Mouse (Mus musculus): ENCODE data around the gene Ankrd11. TPM values are rescaled to one million over a fixed set of nuclear protein-coding genes. Genes with fewer than 3 reads are reported as not detected.

The Ankrd11 gene
- 65.3 and 70.8 TPM in 2 replicates for polyA plus RNA-seq (2015; fragmentation: Nextera tagmentation; extraction: Ambion mirVana)

DNA sequence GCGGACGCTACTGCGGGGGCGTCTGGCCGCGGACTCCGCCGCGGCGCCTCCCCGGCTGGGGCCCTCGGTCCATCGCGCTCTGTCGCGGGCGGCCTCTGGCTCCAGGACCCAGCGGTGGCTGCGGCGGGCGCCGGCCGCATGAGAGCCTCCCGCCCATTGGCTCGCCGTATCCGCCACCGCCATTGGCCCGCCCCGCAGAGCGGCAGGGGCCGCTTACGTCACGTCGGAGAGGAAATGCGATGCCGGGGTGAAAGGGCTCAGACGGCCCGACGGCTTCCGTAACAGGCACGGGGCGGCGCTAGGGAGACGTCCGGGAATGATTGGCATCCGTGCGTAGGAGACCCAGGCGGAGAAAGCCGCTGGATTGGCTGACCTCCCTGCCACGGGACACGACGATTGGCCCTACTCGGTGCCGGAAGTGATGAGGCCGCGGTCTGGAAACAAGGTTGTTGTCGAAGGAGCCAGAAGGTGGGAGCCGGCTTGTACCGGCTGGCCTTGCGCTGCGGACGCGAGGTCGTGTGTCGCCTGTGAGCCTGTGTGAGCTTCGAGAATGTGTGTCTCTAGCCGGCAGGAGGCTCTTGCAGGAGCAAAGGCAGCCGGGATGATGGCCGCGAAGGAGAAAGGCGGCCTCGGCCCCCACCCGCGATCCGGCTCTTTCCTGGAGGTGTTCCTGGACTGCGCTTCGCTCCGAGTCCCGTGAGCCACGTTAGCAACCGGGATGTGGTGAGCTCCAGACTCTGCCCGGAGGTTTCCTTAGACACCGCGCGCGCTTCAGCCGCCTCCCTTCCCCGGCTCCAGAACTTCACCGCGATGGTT, at the start of gene Ankrd11:
Ankrd11 (minus strand) TSS at position 120 of the 816 bp plus-strand sequence.
- H3K4me3 ChIP-seq, result peak within 1 kb of the TSS; percentile 99
- H3K36me3 ChIP-seq, result no peaks in the 10 kb centered on the region
- no peaks in the 10 kb centered on the region for H3K9me3 ChIP-seq
- peak; percentile 99 for ATAC-seq (ENCODE audit: low FRiP score, low read depth)
- H3K9ac ChIP-seq, result peak within 1 kb of the TSS; percentile 100
- under 1% methylated on average over 69 of the region's 91 CpGs for WGBS
- peaks cover 41% of the 10 kb centered on the region for H3K4me1 ChIP-seq (replicated peaks)
- H3K27ac ChIP-seq (replicated peaks), result peak within 1 kb of the TSS; percentile 94
- H3K4me2 ChIP-seq, result peak within 1 kb of the TSS; percentile 74
- no peaks in the 10 kb centered on the region for H3K27me3 ChIP-seq

DNA sequence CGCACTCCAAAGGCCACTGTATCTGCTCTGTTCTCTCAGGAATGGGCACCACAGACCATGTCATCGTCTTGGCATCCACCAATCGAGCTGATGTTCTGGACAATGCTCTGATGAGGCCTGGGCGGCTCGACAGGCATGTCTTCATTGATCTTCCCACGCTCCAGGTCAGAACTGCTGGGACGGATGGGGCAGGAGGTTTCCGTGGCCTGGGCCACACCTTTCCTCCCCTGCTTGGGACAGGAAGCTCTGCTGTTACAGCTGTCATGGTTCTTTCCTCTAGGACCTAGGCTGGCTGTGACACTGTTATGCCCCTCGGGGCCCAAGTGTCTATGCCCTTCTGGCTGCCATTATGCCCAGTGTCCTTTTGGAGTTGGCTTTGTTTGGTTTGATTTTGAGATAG, 45.2 kb upstream of the Ankrd11 start:
- WGBS, result 83% methylated on average over 9 of the region's 9 CpGs
- no peak for ATAC-seq (ENCODE audit: low FRiP score, low read depth)
- Histone ChIP-seq H3K4me3 (no peak overlapping the region), H3K9me3 (no peaks in the 10 kb centered on the region), H3K4me1 (replicated peaks) (no peaks in the 10 kb centered on the region), H3K27ac (replicated peaks) (no peak overlapping the region), H3K36me3 (peaks cover 81% of the 10 kb centered on the region), H3K9ac (no peak overlapping the region), H3K27me3 (no peaks in the 10 kb centered on the region), H3K4me2 (no peak overlapping the region)

DNA sequence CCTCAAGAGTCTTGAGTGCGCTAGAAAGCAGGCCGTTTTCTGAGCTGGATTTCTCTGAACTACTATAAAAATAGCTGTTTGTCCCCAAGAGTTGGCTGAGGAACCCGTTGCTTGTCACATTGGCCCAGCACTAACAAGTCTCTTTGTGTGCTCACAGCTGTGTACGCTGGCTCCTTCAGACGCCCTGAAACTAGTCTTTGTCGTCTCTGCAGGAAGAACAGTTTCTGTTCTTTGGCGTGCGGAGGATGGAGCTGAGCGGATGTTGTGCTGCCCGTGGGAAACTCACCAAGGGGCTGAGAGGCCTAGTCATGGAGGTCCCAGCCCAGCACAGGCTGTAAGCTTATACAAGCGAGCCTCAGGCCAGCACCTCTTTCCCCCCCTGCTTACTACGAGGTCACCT, 41.5 kb upstream of the Ankrd11 start:
- ATAC-seq (ENCODE audit: low FRiP score, low read depth), result no peak; the same call in 1 of the 2 replicates
- H3K36me3 ChIP-seq, result peaks cover 75% of the 10 kb centered on the region
- H3K27ac ChIP-seq (replicated peaks), result no peak overlapping the region

DNA sequence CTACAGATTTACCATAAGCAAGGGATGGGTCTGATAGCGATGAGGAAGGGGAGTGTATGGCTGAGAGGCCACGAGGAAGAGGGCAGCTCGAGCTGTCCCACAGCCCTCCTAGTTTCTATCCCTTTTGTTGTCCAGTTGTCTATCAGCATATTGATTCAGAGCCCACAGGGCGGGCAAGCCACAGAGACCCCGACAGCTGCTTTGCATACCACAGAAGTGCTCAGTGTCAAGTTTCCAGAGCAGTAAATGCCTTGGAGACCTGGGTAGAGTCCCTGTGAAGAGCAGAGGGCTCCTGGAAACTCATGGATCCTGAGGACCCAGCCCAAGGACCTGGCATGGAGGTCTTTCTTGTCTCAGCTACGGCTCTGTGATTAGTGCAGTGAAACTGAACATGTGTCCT, 40.9 kb upstream of the Ankrd11 start:
- no peak for ATAC-seq (ENCODE audit: low FRiP score, low read depth)
- WGBS, result 85% methylated on average over 6 of the region's 6 CpGs
- peaks cover 77% of the 10 kb centered on the region for H3K36me3 ChIP-seq

More for the DNA sequence above, 41.5 kb upstream of the Ankrd11 start:
- WGBS, result 85% methylated on average over 12 of the region's 12 CpGs
- Histone ChIP-seq H3K27me3 (no peaks in the 10 kb centered on the region), H3K9me3 (no peaks in the 10 kb centered on the region), H3K4me1 (replicated peaks) (no peaks in the 10 kb centered on the region), H3K4me2 (no peak overlapping the region), H3K4me3 (no peak overlapping the region), H3K9ac (no peak overlapping the region)

DNA sequence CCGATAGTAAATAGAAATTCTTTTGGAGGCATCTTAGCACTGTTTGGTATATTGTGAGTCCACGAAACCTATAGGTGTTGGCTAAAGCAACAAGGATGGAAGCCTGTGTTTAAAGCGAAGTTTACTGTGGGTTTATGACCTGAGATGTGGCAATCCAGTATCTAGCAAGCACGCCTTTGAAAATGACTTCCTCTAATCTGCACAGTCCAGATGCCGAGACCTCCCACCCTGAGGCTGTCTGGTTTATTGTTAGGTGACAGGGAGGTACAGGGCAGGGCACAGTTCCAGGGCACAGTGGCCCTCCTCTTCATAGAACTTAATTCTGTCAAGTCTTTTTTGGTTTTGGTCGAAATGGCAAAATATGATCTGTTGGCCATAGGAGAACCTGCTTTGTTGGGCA, 35.1 kb upstream of the Ankrd11 start:
- Histone ChIP-seq H3K4me3 (no peak overlapping the region), H3K36me3 (peaks cover 73% of the 10 kb centered on the region), H3K27ac (replicated peaks) (no peak overlapping the region), H3K4me2 (no peak overlapping the region), H3K27me3 (no peaks in the 10 kb centered on the region), H3K4me1 (replicated peaks) (no peaks in the 10 kb centered on the region), H3K9ac (no peak overlapping the region), H3K9me3 (no peaks in the 10 kb centered on the region)
- ATAC-seq (ENCODE audit: low FRiP score, low read depth), result no peak
- 92% methylated on average over 6 of the region's 6 CpGs for WGBS

More for the DNA sequence above, 40.9 kb upstream of the Ankrd11 start:
- Histone ChIP-seq H3K9me3 (no peaks in the 10 kb centered on the region), H3K9ac (no peak overlapping the region), H3K4me2 (no peak overlapping the region), H3K4me1 (replicated peaks) (no peaks in the 10 kb centered on the region), H3K27me3 (no peaks in the 10 kb centered on the region), H3K4me3 (no peak overlapping the region), H3K27ac (replicated peaks) (0 out of 2 replicates have a peak overlapping the region, but pooled peaks have one; percentile 30)

DNA sequence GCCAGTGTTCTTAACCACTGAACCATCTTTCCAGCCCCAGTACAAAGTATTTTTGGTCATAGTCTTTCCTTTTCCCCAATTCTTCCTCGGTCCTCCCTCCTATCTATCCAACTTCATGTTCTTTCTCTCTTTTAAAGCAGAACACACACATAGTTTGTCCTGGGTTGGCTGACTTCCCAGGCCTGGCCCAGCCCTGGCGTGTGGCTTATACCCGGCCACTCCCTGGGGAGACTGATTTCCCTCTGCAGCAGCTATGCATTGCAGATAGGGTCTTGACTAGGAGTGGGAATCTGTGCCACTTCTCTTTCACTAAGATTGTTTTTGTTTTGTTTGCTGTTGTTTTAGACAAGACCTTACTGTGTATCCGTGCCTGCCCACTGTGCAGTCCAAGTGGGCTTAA, 29.1 kb upstream of the Ankrd11 start:
- Histone ChIP-seq H3K9me3 (no peaks in the 10 kb centered on the region), H3K4me2 (no peak overlapping the region), H3K9ac (no peak overlapping the region), H3K36me3 (peaks cover 31% of the 10 kb centered on the region), H3K27ac (replicated peaks) (no peak overlapping the region), H3K4me1 (replicated peaks) (peaks cover 16% of the 10 kb centered on the region), H3K4me3 (no peak overlapping the region), H3K27me3 (no peaks in the 10 kb centered on the region)
- 73% methylated on average over 4 of the region's 4 CpGs for WGBS
- ATAC-seq (ENCODE audit: low FRiP score, low read depth), result no peak

DNA sequence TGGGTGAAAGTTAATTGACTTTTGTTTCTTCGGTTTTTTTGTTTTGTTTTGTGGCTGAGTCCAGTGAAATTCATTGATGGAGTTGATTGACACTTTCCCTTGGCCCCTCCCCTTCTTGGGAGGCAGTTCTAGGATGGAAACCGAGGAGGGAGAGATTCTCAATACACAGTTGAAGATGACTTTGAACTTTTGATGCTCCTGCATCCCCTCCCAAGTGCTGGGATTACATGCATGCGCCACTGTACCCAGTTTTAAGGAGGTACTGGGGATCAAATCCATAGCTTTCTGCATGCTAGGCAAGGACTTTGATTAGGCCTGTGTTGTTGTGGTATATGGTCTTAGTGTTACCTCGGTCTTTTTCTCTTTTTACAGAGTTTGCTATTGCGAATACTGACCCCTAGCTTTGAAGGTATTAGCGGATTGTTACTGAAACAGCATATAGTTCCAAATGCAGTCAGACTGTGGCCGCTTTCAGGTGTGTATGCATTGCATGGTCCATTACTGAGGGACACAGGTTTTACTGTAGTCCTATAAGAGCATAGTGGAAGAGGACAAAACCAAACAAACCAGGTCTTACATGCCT, 24.1 kb upstream of the Ankrd11 start:
- no peak for ATAC-seq (ENCODE audit: low FRiP score, low read depth)
- Histone ChIP-seq H3K27me3 (no peaks in the 10 kb centered on the region), H3K9ac (peak overlapping the region; percentile 94), H3K27ac (replicated peaks) (peak overlapping the region; percentile 95), H3K9me3 (no peaks in the 10 kb centered on the region), H3K4me3 (peak overlapping the region; percentile 69), H3K4me1 (replicated peaks) (peaks cover 30% of the 10 kb centered on the region), H3K4me2 (peak overlapping the region; percentile 78), H3K36me3 (peaks cover 9% of the 10 kb centered on the region)
- 41% methylated on average over 7 of the region's 7 CpGs for WGBS

DNA sequence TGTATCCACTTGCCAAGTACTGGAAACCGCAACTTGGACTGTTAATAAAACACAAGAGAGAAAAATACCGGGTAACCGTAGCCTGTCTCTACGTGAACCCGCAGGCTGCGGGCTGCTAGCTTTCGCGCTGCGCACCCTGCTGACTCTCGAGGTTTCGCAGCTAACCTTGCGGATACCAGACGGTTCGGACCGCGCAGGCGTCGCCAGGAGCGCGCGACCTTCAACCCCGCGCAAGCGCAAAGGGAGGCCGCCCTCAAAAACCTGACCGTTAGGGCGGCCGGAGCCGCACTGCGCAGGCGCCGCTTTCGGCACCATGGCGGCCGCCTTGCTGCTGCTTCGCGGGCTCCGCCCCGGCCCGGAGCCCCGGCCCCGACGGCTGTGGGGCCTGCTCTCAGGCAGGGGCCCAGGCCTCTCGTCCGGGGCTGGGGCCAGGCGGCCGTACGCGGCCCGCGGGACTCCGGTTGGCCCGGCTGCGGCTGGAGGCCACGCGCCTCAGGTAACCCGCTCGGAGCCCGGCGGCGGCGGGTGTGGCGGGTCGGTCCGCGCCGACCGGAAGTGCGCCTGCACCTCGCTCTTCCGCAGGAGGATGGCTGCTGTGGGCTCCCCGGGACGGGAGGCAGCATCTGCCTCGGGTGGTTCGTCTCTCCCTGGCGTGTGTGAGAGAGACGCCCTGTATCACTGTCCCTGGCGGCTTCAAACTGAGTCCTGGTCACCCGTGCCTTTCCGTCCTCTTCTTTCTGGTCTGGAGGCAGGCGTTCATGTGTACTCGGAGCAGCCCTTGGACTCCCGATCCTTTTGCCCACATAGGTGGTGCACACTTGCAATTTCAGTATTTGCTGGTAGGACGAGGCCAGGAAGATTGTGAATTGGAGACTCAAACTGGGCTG, 23.4 kb upstream of the Ankrd11 start:
- Histone ChIP-seq H3K4me3 (peak overlapping the region; percentile 69), H3K9me3 (no peaks in the 10 kb centered on the region), H3K27me3 (no peaks in the 10 kb centered on the region), H3K36me3 (peaks cover 5% of the 10 kb centered on the region), H3K4me1 (replicated peaks) (peaks cover 30% of the 10 kb centered on the region), H3K4me2 (peak overlapping the region; percentile 78), H3K27ac (replicated peaks) (peak overlapping the region; percentile 95), H3K9ac (peak overlapping the region; percentile 94)
- peak; percentile 97 for ATAC-seq (ENCODE audit: low FRiP score, low read depth)
- WGBS, result under 1% methylated on average over 78 of the region's 84 CpGs

DNA sequence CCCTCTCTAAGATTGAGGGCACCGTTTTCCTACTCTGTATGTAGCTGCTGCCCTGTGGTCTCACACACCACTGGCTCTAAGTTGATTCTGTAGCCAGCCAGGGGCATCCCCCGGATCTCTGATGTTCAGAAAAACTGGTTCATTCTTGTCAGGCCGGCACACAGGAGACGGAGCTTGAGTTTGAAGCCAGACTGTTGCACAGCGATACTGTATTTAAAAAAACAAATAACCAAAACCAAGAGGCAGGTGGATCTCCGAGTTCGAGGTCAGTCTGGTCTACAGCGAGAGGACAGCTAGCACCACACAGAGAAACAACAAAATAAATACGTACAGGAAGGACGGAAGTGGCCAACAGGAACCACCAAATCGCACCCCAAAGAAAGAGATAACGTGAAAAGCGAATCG, 22.7 kb upstream of the Ankrd11 start:
- H3K4me2 ChIP-seq, result peak overlapping the region; percentile 78
- H3K4me3 ChIP-seq, result peak overlapping the region; percentile 69
- H3K27me3 ChIP-seq, result no peaks in the 10 kb centered on the region
- peak overlapping the region; percentile 95 for H3K27ac ChIP-seq (replicated peaks)
- ATAC-seq (ENCODE audit: low FRiP score, low read depth), result peak; percentile 43; the same call in 1 of the 2 replicates
- under 1% methylated on average over 14 of the region's 14 CpGs for WGBS
- no peaks in the 10 kb centered on the region for H3K9me3 ChIP-seq
- H3K4me1 ChIP-seq (replicated peaks), result peaks cover 30% of the 10 kb centered on the region
- no peaks in the 10 kb centered on the region for H3K36me3 ChIP-seq
- H3K9ac ChIP-seq, result peak overlapping the region; percentile 69

DNA sequence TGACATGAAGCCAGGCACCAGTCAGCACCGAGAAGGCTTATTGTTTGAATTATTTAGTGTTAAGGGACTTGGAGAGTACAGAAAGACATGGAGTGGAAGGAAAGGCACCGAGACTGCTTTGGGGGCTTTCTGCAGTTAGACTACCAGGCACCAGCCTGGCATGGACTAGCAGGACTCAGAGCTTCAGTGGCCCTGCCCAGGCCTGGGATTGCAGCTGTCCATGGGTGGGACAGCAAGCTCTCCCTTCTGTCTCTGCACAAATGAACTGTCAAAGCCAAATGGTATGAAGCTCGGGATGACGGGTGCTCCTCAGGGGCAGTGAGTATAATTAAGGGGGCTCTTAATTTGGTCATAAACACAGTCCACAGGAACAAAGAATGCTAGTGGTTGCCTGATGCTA, 22.0 kb upstream of the Ankrd11 start:
- Histone ChIP-seq H3K4me2 (peak overlapping the region; percentile 78), H3K4me3 (peak overlapping the region; percentile 69), H3K9me3 (no peaks in the 10 kb centered on the region), H3K36me3 (no peaks in the 10 kb centered on the region), H3K27ac (replicated peaks) (peak overlapping the region; percentile 95), H3K4me1 (replicated peaks) (peaks cover 30% of the 10 kb centered on the region), H3K27me3 (no peaks in the 10 kb centered on the region), H3K9ac (no peak overlapping the region)
- no peak for ATAC-seq (ENCODE audit: low FRiP score, low read depth)
- 76% methylated on average over 4 of the region's 4 CpGs for WGBS

DNA sequence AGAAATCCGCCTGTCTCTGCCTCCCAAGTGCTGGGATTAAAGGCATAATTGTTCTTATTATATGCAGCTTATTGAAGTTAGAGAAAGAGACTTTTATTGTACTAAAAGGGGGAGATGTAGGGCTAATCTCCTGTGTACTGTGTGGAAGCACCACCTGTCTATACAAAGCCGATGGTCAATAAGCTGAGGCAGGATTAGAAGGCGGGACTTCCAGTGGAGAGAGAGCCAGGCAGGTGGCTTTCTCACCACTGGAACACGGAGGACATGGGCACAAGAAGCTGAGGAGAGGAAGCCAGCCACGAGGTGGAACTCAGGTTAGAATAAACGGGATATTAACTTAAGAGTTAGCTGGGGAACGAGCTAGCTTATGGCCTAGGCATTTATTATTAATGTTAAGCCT, 20.6 kb upstream of the Ankrd11 start, which contains the start of gene Spg7:
Spg7 (plus strand) TSS at position 222 of the 400 bp plus-strand sequence.
- H3K27ac ChIP-seq (replicated peaks), result no peak within 1 kb of the TSS
- no peaks in the 10 kb centered on the region for H3K27me3 ChIP-seq

More for the DNA sequence above, 20.6 kb upstream of the Ankrd11 start, which contains the start of gene Spg7:
- peaks cover 29% of the 10 kb centered on the region for H3K4me1 ChIP-seq (replicated peaks)
- 77% methylated on average over 7 of the region's 7 CpGs for WGBS
- no peak within 1 kb of the TSS for H3K9ac ChIP-seq
- no peaks in the 10 kb centered on the region for H3K9me3 ChIP-seq
- H3K36me3 ChIP-seq, result no peaks in the 10 kb centered on the region
- H3K4me3 ChIP-seq, result no peak within 1 kb of the TSS
- H3K4me2 ChIP-seq, result no peak within 1 kb of the TSS
- ATAC-seq (ENCODE audit: low FRiP score, low read depth), result no peak

All from hindbrain, embryonic 15.5 days (tissue).